Mouse (Mus musculus) neural tube, embryonic 15.5 days (tissue): ENCODE measurements around the gene Cdc42bpb. TPM values are rescaled to one million over a fixed set of nuclear protein-coding genes. Genes with fewer than 3 reads are reported as not detected.

Experiments used
- ATAC-seq: fragments of 200-750 bp; cut with Nextera tagmentation; 2 replicates; pipeline ENCODE4 v1.8.0; 2017; ENCODE audit warnings: mild to moderate bottlenecking, moderate TSS enrichment, moderate library complexity; ENCODE audit not compliant: low FRiP score
- H3K27ac ChIP-seq: fragments of 300-500 bp; sonication (generic); replicated peaks from 2 replicates; pipeline ENCODE4 v1.5.1; 2015; ENCODE audit warnings: mild to moderate bottlenecking, inconsistent platforms
- H3K27me3 ChIP-seq: fragments of 300-500 bp; sonication (generic); replicated peaks from 2 replicates; pipeline ENCODE4 v1.6.1; 2015; ENCODE audit warnings: inconsistent platforms
- H3K36me3 ChIP-seq: fragments of 300-500 bp; sonication (generic); 2 replicates; pipeline ENCODE4 v1.6.1; 2015; ENCODE audit warnings: inconsistent platforms
- H3K4me1 ChIP-seq: fragments of 300-500 bp; sonication (generic); 2 replicates; pipeline ENCODE4 v1.6.1; 2015; ENCODE audit warnings: inconsistent platforms
- H3K4me2 ChIP-seq: fragments of 300-500 bp; sonication (generic); 2 replicates; pipeline ENCODE4 v1.6.1; 2015; ENCODE audit warnings: inconsistent platforms, mild to moderate bottlenecking, moderate library complexity
- H3K4me3 ChIP-seq: fragments of 300-500 bp; sonication (generic); replicated peaks from 2 replicates; pipeline ENCODE4 v1.5.1; 2015; ENCODE audit warnings: mild to moderate bottlenecking, inconsistent platforms
- H3K9ac ChIP-seq: fragments of 300-500 bp; sonication (generic); replicated peaks from 2 replicates; pipeline ENCODE4 v1.6.1; 2015; ENCODE audit warnings: mild to moderate bottlenecking, inconsistent platforms
- H3K9me3 ChIP-seq: fragments of 300-500 bp; sonication (generic); replicated peaks from 2 replicates; pipeline ENCODE4 v1.6.1; 2016; ENCODE audit warnings: inconsistent platforms
- WGBS: fragments of 180-500 bp; shearing (Covaris S2); methylation state at CpG from one replicate; pipeline ENCODE4 v1.1.7; 2015; ENCODE audit warnings: mixed read lengths; 5-methylcytosine and 5-hydroxymethylcytosine counted together
- polyA plus RNA-seq: library from polyadenylated mRNA; unstranded; fragments of >200 nt; fragmentation: Nextera tagmentation; extraction: Ambion mirVana; gene quantifications from 2 replicates; pipeline ENCODE4 v1.2.1, GENCODE M21; 2015

The Cdc42bpb gene
- polyA plus RNA-seq, 1 experiment from 2014 or later, result 30.2 TPM

GRCm38 (mm10) chr12:111249095-111249494 is 128.4 kb downstream of the Cdc42bpb start:
- Histone ChIP-seq H3K36me3 (peaks cover 22% of the 10 kb centered on the region), H3K9me3 (no peaks in the 10 kb centered on the region), H3K4me3 (no peak overlapping the region), H3K27ac (no peak overlapping the region), H3K4me1 (no peaks in the 10 kb centered on the region), H3K27me3 (no peaks in the 10 kb centered on the region), H3K9ac (no peak overlapping the region), H3K4me2 (no peak overlapping the region)
- 61% methylated on average over 3 of the region's 3 CpGs for WGBS
- no peak for ATAC-seq

GRCm38 (mm10) chr12:111246808-111247464 is 130.6 kb downstream of the Cdc42bpb start:
- H3K4me2 ChIP-seq, result no peak overlapping the region
- no peak overlapping the region for H3K27ac ChIP-seq
- 94% methylated on average over 9 of the region's 9 CpGs for WGBS
- no peak for ATAC-seq
- no peaks in the 10 kb centered on the region for H3K27me3 ChIP-seq
- H3K36me3 ChIP-seq, result peaks cover 39% of the 10 kb centered on the region
- H3K9ac ChIP-seq, result no peak overlapping the region
- no peak overlapping the region for H3K4me3 ChIP-seq
- no peaks in the 10 kb centered on the region for H3K9me3 ChIP-seq
- no peaks in the 10 kb centered on the region for H3K4me1 ChIP-seq

GRCm38 (mm10) chr12:111245070-111245469 is 132.4 kb downstream of the Cdc42bpb start:
- Histone ChIP-seq H3K36me3 (peaks cover 40% of the 10 kb centered on the region), H3K9ac (no peak overlapping the region)
- 79% methylated on average over 6 of the region's 6 CpGs for WGBS

DNA sequence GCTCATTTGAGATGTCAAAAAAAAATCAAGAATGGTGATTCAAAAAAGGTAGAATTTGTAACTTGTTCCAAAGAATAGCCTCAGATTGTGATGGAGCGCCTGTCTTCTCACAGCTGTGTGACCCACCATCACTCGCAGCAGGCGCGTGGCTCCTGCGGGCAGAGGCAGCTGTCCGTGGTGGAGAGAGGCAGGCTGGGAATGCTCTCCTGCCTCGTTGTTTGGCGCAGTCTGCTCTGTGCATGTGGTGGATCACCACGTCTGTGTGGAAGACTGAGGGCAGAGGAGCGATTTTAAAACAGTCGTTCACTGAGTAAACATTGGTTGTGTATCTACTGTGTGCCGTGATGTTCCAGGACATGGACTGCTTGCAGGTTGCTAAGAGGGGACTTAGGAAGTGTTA is 133.8 kb downstream of the Cdc42bpb start:
- WGBS, result 93% methylated on average over 12 of the region's 12 CpGs
- peaks cover 4% of the 10 kb centered on the region; the same call in 1 of the 2 replicates for H3K4me1 ChIP-seq

More at GRCm38 (mm10) chr12:111245070-111245469, 132.4 kb downstream of the Cdc42bpb start:
- no peak overlapping the region for H3K4me3 ChIP-seq
- H3K27me3 ChIP-seq, result no peaks in the 10 kb centered on the region
- H3K9me3 ChIP-seq, result no peaks in the 10 kb centered on the region
- no peak overlapping the region for H3K27ac ChIP-seq
- no peak for ATAC-seq
- no peak overlapping the region for H3K4me2 ChIP-seq
- H3K4me1 ChIP-seq, result no peaks in the 10 kb centered on the region

More for the DNA sequence above, 133.8 kb downstream of the Cdc42bpb start:
- Histone ChIP-seq H3K9me3 (no peaks in the 10 kb centered on the region), H3K27ac (no peak overlapping the region), H3K4me3 (no peak overlapping the region), H3K9ac (no peak overlapping the region), H3K36me3 (peaks cover 46% of the 10 kb centered on the region), H3K27me3 (no peaks in the 10 kb centered on the region), H3K4me2 (no peak overlapping the region)
- no peak for ATAC-seq

Other genes starting within 250 kb of the Cdc42bpb start
- 16.9 and 19.0 TPM in 2 replicates for gene Traf3, start 211.3 kb downstream of the Cdc42bpb start, polyA plus RNA-seq
- not detected in 2 replicates for gene 4930595D18Rik, start 193.2 kb downstream of the Cdc42bpb start, polyA plus RNA-seq
- gene Amn, start 106.6 kb downstream of the Cdc42bpb start, polyA plus RNA-seq, result 45.9 and 50.2 TPM in 2 replicates
- 1.4 and 2.8 TPM in 2 replicates for gene Lbhd2, start 29.1 kb upstream of the Cdc42bpb start, polyA plus RNA-seq
- gene Exoc3l4, start 39.3 kb upstream of the Cdc42bpb start, polyA plus RNA-seq, result 1.9 and 11.8 TPM in 2 replicates
- 1.00 and 3.3 TPM in 2 replicates for gene Tnfaip2, start 64.8 kb upstream of the Cdc42bpb start, polyA plus RNA-seq
- gene Gm266, start 108.1 kb upstream of the Cdc42bpb start, polyA plus RNA-seq, result 2.9 and 12.0 TPM in 2 replicates
- gene Eif5, start 160.3 kb upstream of the Cdc42bpb start, polyA plus RNA-seq, result 547 and 548 TPM in 2 replicates
- 44.4 and 47.0 TPM in 2 replicates for gene Mark3, start 196.8 kb upstream of the Cdc42bpb start, polyA plus RNA-seq